Mouse (Mus musculus): ENCODE measurements at regions not wholly inside any gene's neighbourhood (a gene's known extent, or its start where the extent isn't known, plus 50 kb on each side); places are given as distances from the start of the nearest gene placed in this dataset.
"Not testable (repeated sequence)": the region's sequence is repeated elsewhere in the genome, so short reads cannot be mapped to it uniquely, and the experiment has no call there.

DNA sequence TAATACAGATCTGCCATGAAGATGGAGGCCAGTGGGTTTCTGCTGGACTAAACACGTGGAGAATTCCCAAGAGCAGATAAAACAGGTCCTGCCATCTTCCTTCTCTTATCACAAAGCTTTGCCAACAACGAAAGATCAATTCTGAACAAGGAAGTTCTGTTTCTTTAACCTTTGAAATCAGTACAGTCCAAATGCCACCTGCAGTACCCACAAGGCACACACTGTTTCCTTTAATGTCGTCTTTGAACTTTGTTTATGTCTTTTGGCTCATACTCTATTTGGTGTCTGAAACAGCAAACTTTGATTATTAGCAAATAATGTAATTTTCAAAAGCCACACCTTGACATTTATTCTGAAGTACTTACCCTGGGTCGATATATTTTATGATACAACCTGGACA is 536.5 kb downstream of the Bckdhb start:
- DNase-seq: no peak

GRCm38 (mm10) chr9:84466741-84467140 is 541.8 kb downstream of the Bckdhb start:
- peak; percentile 48 for DNase-seq

- DNase-seq: no peak
These were observed 547.8 kb downstream of the Bckdhb start for GRCm38 (mm10) chr9:84472696-84473095.

DNA sequence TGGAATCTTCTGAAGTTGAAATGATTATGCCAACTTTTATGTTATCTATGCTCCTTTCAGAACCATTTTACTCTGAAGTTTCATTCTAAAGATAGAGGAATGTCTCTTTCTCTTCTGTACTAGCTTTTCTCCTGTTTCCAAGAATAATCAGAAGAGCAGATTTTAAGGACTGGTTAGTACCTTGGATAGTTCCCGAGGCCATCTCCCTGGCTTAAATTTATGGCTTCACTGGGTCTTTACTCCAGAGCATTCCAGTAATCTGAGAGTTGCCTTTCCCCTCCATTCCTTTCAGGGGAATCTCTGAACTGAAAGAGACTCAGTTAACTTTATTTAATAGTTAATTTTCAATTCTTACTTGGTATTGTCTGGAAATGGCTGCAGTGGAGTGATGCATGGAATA is 551.0 kb downstream of the Bckdhb start:
- DNase-seq: no peak

GRCm38 (mm10) chr9:84499507-84499906 is 574.6 kb downstream of the Bckdhb start:
- DNase-seq: no peak

- DNase-seq: not testable (repeated sequence)
These were observed 578.0 kb downstream of the Bckdhb start for GRCm38 (mm10) chr9:84502981-84503380.

- DNase-seq: no peak
These were observed 592.1 kb downstream of the Bckdhb start for GRCm38 (mm10) chr9:84517064-84517463.

DNA sequence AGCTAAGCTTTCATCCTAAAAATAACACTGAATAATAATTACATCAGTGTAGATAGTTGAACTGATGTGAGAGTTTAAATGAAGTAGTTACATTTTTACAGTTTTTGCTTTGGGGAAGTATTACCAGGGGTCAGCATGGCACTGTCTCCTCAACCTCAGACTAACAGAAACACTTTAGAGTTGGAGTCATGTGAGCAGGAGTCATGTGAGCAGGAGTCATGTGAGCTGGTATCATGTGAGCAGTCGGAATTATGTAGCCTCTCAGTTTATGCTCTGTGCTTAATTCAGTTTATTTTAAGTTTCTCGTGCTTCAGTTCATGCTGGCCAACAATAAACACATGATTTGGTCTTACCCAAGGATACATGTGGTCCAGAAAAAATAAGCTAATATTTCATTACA is 620.5 kb downstream of the Bckdhb start:
- no peak for DNase-seq

DNA sequence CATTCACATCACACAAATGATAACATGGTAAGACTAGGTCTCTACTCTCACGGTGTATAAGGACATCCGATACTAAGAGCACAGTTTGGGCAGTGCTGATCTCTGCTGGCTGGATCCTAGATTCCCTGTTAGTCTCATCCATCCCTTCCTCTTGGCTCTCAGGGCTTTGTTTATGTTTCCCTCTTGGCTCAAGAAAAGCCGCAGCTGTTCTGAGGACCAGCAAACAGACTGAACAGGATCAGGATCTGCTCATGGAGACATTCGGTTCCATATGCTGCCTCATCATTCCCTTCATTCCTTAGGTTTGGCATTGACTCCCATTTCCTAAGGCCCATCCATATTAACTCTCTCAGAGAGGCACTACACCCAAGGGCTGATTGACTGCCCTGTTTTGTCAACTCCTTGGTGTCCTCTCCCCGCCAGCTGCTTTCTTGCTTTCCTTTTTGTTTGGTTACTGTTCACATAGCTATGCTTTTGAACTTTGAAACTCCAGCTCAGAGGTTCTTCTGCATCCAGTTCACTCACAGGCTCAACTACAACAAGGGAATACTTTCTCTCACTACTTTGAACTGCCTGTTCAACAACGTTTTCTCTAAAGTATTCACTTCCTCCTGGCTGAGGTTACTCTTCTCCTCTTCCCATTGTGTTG is 623.2 kb downstream of the Bckdhb start:
- peak; percentile 16 for DNase-seq

GRCm38 (mm10) chr9:84555237-84555636 is 630.3 kb downstream of the Bckdhb start:
- DNase-seq: peak; percentile 3

DNA sequence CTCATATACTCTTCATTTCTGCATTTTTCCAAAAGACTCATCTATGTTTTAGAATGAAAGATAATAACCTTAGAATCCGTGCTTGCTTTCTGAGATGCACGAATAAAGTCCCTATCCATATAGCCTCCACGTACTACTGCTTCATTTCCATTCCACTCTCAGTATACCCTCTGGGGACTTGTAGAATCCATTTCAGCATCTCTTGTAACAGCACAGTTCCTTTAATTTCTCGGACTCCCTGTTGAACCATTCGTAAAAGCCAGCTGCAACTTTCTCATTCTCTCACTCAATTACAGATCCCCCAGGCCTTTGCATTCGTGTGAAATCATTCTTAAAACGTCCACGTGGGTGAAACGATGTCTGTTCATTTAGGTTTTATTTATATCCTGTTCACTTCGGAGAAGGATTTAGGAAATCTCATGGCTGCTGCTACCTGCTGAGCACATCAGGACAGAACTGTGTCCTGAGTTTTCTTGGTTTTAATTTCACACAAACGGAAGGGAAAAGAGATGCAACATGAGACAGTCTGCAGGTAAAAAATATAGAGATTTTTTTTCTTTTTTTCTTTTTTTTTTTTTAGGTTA is 631.4 kb downstream of the Bckdhb start:
- DNase-seq: no peak

- DNase-seq: peak; percentile 2
These were observed 633.4 kb downstream of the Bckdhb start for GRCm38 (mm10) chr9:84558346-84558745.

DNA sequence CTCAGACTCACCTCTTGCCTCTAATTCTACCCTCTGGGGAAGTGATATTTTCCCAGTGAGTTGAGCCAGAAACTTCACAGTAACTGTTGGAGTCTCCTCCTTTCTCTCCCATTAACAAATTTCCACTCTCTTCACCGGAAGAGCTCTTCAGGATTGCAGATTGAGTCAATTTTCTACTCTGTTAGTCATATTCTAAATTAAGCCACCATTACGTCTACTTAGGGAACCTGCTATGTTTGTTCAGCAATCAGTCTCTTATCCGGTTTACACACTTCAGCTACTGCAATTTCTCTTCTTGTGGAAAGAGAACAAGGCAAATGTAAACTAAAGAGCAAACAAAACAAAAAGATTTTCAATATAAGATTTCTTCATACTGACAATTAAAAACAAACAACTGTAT is 644.6 kb downstream of the Bckdhb start:
- DNase-seq: no peak

- no peak for DNase-seq
These were observed 652.8 kb downstream of the Bckdhb start for GRCm38 (mm10) chr9:84577781-84578180.

GRCm38 (mm10) chr9:84587791-84588190 is 662.8 kb downstream of the Bckdhb start:
- no peak for DNase-seq

DNA sequence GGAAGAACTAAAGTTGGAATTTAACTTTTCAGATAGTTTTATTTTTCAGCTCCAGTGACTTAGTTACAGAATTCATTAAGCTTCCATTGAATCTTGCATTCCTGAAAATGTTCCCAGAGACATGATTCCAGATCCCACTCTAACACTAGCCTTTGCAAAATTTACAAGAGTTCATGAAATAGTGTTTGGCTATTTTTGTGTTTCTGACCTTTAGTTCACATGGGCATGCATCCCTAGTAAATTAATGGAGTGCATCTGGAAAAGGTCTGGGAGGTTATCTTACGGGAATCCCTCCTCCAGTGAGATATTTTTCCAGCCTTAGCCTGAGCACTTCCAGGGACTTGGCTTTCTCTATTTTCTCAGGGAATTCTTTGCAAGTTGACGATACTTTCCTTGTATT is 669.8 kb downstream of the Bckdhb start:
- peak; percentile 41 for DNase-seq
